Mouse (Mus musculus) left cerebral cortex, postnatal 25 days (tissue): Measurements from ENCODE around the gene Qtrt1. TPM values are rescaled to one million over a fixed set of nuclear protein-coding genes. Genes with fewer than 3 reads are reported as not detected.
"Not testable (repeated sequence)": the region's sequence is repeated elsewhere in the genome, so short reads cannot be mapped to it uniquely, and the experiment has no call there.

ENCODE experiments used
- DNase-seq, 2 experiments: peaks; one replicate each; pipeline ENCODE4 v3.0.0; 2022; ENCODE audit warnings: low spot score in 2 of 2, mixed read lengths in 1 of 2
- intact Hi-C: fragments of 180-260 bp; cut with DNase I; formaldehyde crosslinking; loops from one replicate; pipeline ENCODE4 v1.15.1; 2025
- total RNA-seq, 2 experiments: library from RNA; stranded (reverse); gene quantifications; 2 replicates each; pipeline ENCODE4 v1.2.3; 2021

The Qtrt1 gene
- total RNA-seq, 2 experiments from 2014 or later, result 22.2 to 30.7 TPM

GRCm38 (mm10) chr9:21444574-21444973 lies 32.9 kb downstream of the Qtrt1 start:
- no peak for DNase-seq
- intact Hi-C loops, result no loop called here

- intact Hi-C loops, result no loop called here
- DNase-seq, result no peak
Observed at GRCm38 (mm10) chr9:21445081-21445744, 33.6 kb downstream of the Qtrt1 start.

GRCm38 (mm10) chr9:21447778-21448177 lies 36.1 kb downstream of the Qtrt1 start:
- intact Hi-C loops, result no loop called here
- DNase-seq, result no peak

- DNase-seq, result no peak
- intact Hi-C loops, result no loop called here
Observed at GRCm38 (mm10) chr9:21449710-21450109, 38.1 kb downstream of the Qtrt1 start.

- intact Hi-C loops, result no loop called here
- DNase-seq, result no peak
Observed at GRCm38 (mm10) chr9:21450270-21450669, 38.6 kb downstream of the Qtrt1 start.

GRCm38 (mm10) chr9:21451391-21451790 lies 39.8 kb downstream of the Qtrt1 start:
- intact Hi-C loops, result no loop called here
- no peak for DNase-seq

- DNase-seq, result no peak
- intact Hi-C loops, result no loop called here
Observed at GRCm38 (mm10) chr9:21451870-21452269, 40.2 kb downstream of the Qtrt1 start.

GRCm38 (mm10) chr9:21453003-21453402 lies 41.4 kb downstream of the Qtrt1 start:
- DNase-seq, result peak in 1 of 2 experiments; percentile 59
- intact Hi-C loops, result no loop called here

GRCm38 (mm10) chr9:21453459-21453858 lies 41.8 kb downstream of the Qtrt1 start:
- no peak for DNase-seq
- intact Hi-C loops, result no loop called here

GRCm38 (mm10) chr9:21454556-21454955 lies 42.9 kb downstream of the Qtrt1 start:
- DNase-seq, result no peak
- intact Hi-C loops, result no loop called here

GRCm38 (mm10) chr9:21455103-21455770 lies 43.6 kb downstream of the Qtrt1 start:
- no peak for DNase-seq
- intact Hi-C loops, result no loop called here

GRCm38 (mm10) chr9:21456246-21456929 lies 44.8 kb downstream of the Qtrt1 start:
- intact Hi-C loops, result no loop called here
- no peak for DNase-seq

GRCm38 (mm10) chr9:21456930-21457634 lies 45.4 kb downstream of the Qtrt1 start:
- intact Hi-C loops, result no loop called here
- no peak for DNase-seq

GRCm38 (mm10) chr9:21458821-21459220 lies 47.2 kb downstream of the Qtrt1 start:
- no peak for DNase-seq
- intact Hi-C loops, result no loop called here

GRCm38 (mm10) chr9:21460400-21460940 lies 48.8 kb downstream of the Qtrt1 start:
- DNase-seq, result no peak
- intact Hi-C loops, result no loop called here

- intact Hi-C loops, result loop anchor here (2.0 kb wide), 1 partner anchor 38 kb away; the partner anchor contains the start of gene Dnm2
- DNase-seq, result peak; percentile 47 to 71
Observed at GRCm38 (mm10) chr9:21463138-21463590, 51.5 kb downstream of the Qtrt1 start.

GRCm38 (mm10) chr9:21463766-21464564 lies 52.3 kb downstream of the Qtrt1 start:
- intact Hi-C loops, result loop anchor here (2.0 kb wide), 1 partner anchor 39 kb away; the partner anchor contains the start of gene Dnm2
- DNase-seq, result no peak

- intact Hi-C loops, DNase-seq: not testable (repeated sequence)
Observed at GRCm38 (mm10) chr9:21464565-21464928, 52.9 kb downstream of the Qtrt1 start.
